In genomic region chr4:135819826-135820526, GRCm38 (mm10) we compare ENCODE assay signal across 8 mouse cellular contexts. TPM values are rescaled to one million over a fixed set of nuclear protein-coding genes. Genes with fewer than 3 reads are reported as not detected.
DNase-seq lines count a peak whose midpoint lies in the region; ATAC-seq and TF ChIP-seq lines count a peak whose summit lies in the region.

No protein-coding gene starts in this region.

- POLR2A ChIA-PET in Patski (lab: Charles Lee), result interaction anchor here (0.8 kb wide), 1 partner anchor 57 kb away, joined by 3 read pairs; no protein-coding TSS in a partner anchor

- no peak overlapping the region for H3K9ac ChIP-seq in kidney, embryonic 15.5 days
- no peak overlapping the region for H3K9ac ChIP-seq in forebrain, embryonic 13.5 days

- peaks cover 14% of the 10 kb centered on the region for H3K4me1 ChIP-seq in kidney, embryonic 15.5 days
- H3K4me1 ChIP-seq in forebrain, embryonic 13.5 days, result peaks cover 3% of the 10 kb centered on the region; the same call in 1 of the 2 replicates

- H3K36me3 ChIP-seq in kidney, embryonic 15.5 days, result no peaks in the 10 kb centered on the region
- H3K36me3 ChIP-seq in forebrain, embryonic 13.5 days (ENCODE audit: poor library complexity, severe bottlenecking), result no peaks in the 10 kb centered on the region

- H3K27me3 ChIP-seq in Patski, result no peaks in the 10 kb centered on the region
- H3K27me3 ChIP-seq in kidney, embryonic 15.5 days, result no peaks in the 10 kb centered on the region
- H3K27me3 ChIP-seq in forebrain, embryonic 13.5 days, result no peaks in the 10 kb centered on the region

- peak; percentile 83 for DNase-seq in 3134 (ENCODE audit: extremely low read depth, insufficient read length, low spot score)
- peak; percentile 19 for DNase-seq in Patski (ENCODE audit: low read depth, low spot score)
- peak; percentile 44 for DNase-seq in gastrocnemius, postnatal 10 days
- DNase-seq in spleen, postnatal 4 days (ENCODE audit: low spot score in 2 of 2), result no peak

- H3K9me3 ChIP-seq in kidney, embryonic 15.5 days (replicated peaks), result no peaks in the 10 kb centered on the region; the same call in 1 of the 2 replicates
- 0 out of 2 replicates have a peak, but pooled peaks cover 3% of the 10 kb centered on the region for H3K9me3 ChIP-seq in forebrain, embryonic 13.5 days (replicated peaks)

- no peak for TF ChIP-seq CTCF in Patski (IDR thresholded peaks at IDR 0.05)

- in situ Hi-C loops in Patski (cut with MboI; ENCODE audit: low pct_unique_long_range_greater_than_20kb), result loop anchor here (25.0 kb wide), 1 partner anchor 342 kb away; the partner anchor contains the start of gene E2f2

- CTCF ChIA-PET in Patski (lab: Charles Lee), result interaction anchor here (1.3 kb wide), 1 partner anchor 8 kb away, joined by 3 read pairs; no protein-coding TSS in a partner anchor

- peak overlapping the region; percentile 86 for H3K27ac ChIP-seq in kidney, embryonic 15.5 days
- H3K27ac ChIP-seq in forebrain, embryonic 13.5 days, result no peak overlapping the region

- peak; percentile 35 for ATAC-seq in Patski
- 0 out of 2 replicates have a peak, but pooled peaks have one; percentile 46 for ATAC-seq in kidney, embryonic 15.5 days (replicated peaks; ENCODE audit: low FRiP score)
- ATAC-seq in megakaryocyte progenitor cell, adult 5-6 weeks (replicated peaks; ENCODE audit: poor library complexity), result 0 out of 2 replicates have a peak, but pooled peaks have one; percentile 17
- ATAC-seq in forebrain, embryonic 13.5 days, result no peak
- no peak for ATAC-seq in CD4-positive, CD25-positive, alpha-beta regulatory T cell, adult 4 months

- no peak overlapping the region for H3K4me3 ChIP-seq in kidney, embryonic 15.5 days (replicated peaks)
- H3K4me3 ChIP-seq in forebrain, embryonic 13.5 days, result no peak overlapping the region

- 44% methylated on average over 17 of the region's 17 CpGs for WGBS in kidney, embryonic 15.5 days
- 84% methylated on average over 17 of the region's 17 CpGs for WGBS in forebrain, embryonic 13.5 days

- H3K4me2 ChIP-seq in kidney, embryonic 15.5 days, result no peak overlapping the region
- H3K4me2 ChIP-seq in forebrain, embryonic 13.5 days, result no peak overlapping the region

RNA-seq across cellular contexts. Expression of gene Srsf10, which starts 35.6 kb away (rescaled TPM):
- polyA plus RNA-seq in Patski (2021), result 89.0 TPM
- total RNA-seq in gastrocnemius, postnatal 10 days (2021), result 10 to 100 TPM; 47.2 to 59.0 TPM
- polyA plus RNA-seq in kidney, embryonic 15.5 days (2015; fragmentation: Nextera tagmentation; extraction: Ambion mirVana), result 268 and 279 TPM in 2 replicates
- total RNA-seq in megakaryocyte progenitor cell, adult 5-6 weeks (2015), result 195 and 208 TPM in 2 replicates
- 200 and 240 TPM in 2 replicates for total RNA-seq in megakaryocyte progenitor cell, adult 5-6 weeks (2017)
- polyA plus RNA-seq in forebrain, embryonic 13.5 days (2015; fragmentation: Nextera tagmentation; extraction: Ambion mirVana), result 341 and 352 TPM in 2 replicates
- 100 to 1,000 TPM; 195 to 208 TPM for polyA plus RNA-seq in CD4-positive, CD25-positive, alpha-beta regulatory T cell, adult 4 months (2017; shearing (Covaris generic))

RNA-seq across cellular contexts. Expression of gene Pnrc2, which starts 53.7 kb away (rescaled TPM):
- polyA plus RNA-seq in Patski (2021), result 105 TPM
- total RNA-seq in gastrocnemius, postnatal 10 days (2021), result 10 to 100 TPM; 59.0 to 71.8 TPM
- 194 and 213 TPM in 2 replicates for polyA plus RNA-seq in kidney, embryonic 15.5 days (2015; fragmentation: Nextera tagmentation; extraction: Ambion mirVana)
- 151 TPM in 2 replicates for total RNA-seq in megakaryocyte progenitor cell, adult 5-6 weeks (2015)
- 131 and 154 TPM in 2 replicates for total RNA-seq in megakaryocyte progenitor cell, adult 5-6 weeks (2017)
- polyA plus RNA-seq in forebrain, embryonic 13.5 days (2015; fragmentation: Nextera tagmentation; extraction: Ambion mirVana), result 180 and 185 TPM in 2 replicates
- 100 to 1,000 TPM; 206 to 221 TPM for polyA plus RNA-seq in CD4-positive, CD25-positive, alpha-beta regulatory T cell, adult 4 months (2017; shearing (Covaris generic))

Comparison
In these comparisons a context has a peak if more than half of its experiments do, and no peak if none do; other contexts are left out.
1. DNase-seq: peak in 3134 (single experiment), Patski (single experiment) and gastrocnemius, postnatal 10 days (single experiment); none in spleen, postnatal 4 days (0 of 2).
2. ATAC-seq: peak in Patski (single experiment), kidney, embryonic 15.5 days (single experiment) and megakaryocyte progenitor cell, adult 5-6 weeks (single experiment); none in forebrain, embryonic 13.5 days (single experiment) and CD4-positive, CD25-positive, alpha-beta regulatory T cell, adult 4 months (single experiment).